Mouse (Mus musculus): ENCODE results near the gene Jazf1. TPM values are rescaled to one million over a fixed set of nuclear protein-coding genes. Genes with fewer than 3 reads are reported as not detected.

Jazf1 gene
- polyA plus RNA-seq, 1 experiment from 2014 or later: 24.9 TPM

DNA sequence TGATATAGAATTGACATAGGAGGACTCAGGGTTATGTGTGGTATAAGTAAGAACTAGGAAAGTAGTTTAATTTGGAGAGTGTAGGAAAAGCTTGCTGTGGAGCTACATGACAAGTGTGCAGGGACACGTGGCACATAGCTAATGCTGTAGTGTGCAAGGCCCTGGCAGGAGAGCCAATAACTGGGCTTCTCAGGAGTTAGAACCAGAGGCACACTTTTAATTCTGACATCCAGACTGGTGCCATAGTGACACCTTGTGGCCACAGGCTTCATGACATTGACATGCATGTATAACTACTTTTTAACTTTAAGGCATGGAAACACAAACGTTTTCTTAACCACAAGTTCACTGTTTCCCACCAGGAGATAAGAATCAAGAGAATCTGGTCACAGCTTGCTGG is 149.5 kb downstream of the Jazf1 start:
- H3K4me1 ChIP-seq (replicated peaks): no peaks in the 10 kb centered on the region
- H3K9me3 ChIP-seq: no peaks in the 10 kb centered on the region
- no peaks in the 10 kb centered on the region for H3K27me3 ChIP-seq
- no peak overlapping the region for H3K4me3 ChIP-seq (replicated peaks)
- ATAC-seq: peak; percentile 77; the same call in 1 of the 2 replicates
- H3K4me2 ChIP-seq (replicated peaks): no peak overlapping the region
- H3K9ac ChIP-seq (replicated peaks): no peak overlapping the region
- WGBS: 7% methylated on average over 2 of the region's 2 CpGs
- no peak overlapping the region for H3K27ac ChIP-seq
- no peaks in the 10 kb centered on the region for H3K36me3 ChIP-seq

DNA sequence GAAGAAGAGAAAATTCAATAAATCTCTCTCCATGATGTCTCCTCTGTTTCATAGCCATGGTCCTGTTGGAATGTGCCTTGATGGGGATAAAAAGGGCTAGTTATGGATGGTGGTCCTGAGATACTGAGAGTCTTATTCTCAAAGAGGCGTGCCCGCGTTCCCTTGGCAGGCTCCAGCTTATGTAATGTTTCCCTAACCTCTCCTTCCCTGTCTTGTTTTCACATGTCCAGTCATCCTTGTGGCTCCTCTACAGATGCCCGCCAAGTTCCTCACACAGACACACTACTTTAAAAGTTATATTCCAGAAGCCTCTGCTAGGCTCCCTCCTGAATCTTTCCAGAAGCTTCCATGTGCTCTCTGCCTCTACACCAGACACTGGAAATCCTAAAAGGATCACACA is 151.0 kb downstream of the Jazf1 start:
- WGBS: 93% methylated on average over 4 of the region's 4 CpGs
- Histone ChIP-seq H3K36me3 (no peaks in the 10 kb centered on the region), H3K4me1 (replicated peaks) (peaks cover 5% of the 10 kb centered on the region), H3K27me3 (no peaks in the 10 kb centered on the region), H3K9me3 (no peaks in the 10 kb centered on the region), H3K27ac (no peak overlapping the region), H3K4me3 (replicated peaks) (no peak overlapping the region), H3K4me2 (replicated peaks) (no peak overlapping the region), H3K9ac (replicated peaks) (no peak overlapping the region)
- no peak for ATAC-seq

DNA sequence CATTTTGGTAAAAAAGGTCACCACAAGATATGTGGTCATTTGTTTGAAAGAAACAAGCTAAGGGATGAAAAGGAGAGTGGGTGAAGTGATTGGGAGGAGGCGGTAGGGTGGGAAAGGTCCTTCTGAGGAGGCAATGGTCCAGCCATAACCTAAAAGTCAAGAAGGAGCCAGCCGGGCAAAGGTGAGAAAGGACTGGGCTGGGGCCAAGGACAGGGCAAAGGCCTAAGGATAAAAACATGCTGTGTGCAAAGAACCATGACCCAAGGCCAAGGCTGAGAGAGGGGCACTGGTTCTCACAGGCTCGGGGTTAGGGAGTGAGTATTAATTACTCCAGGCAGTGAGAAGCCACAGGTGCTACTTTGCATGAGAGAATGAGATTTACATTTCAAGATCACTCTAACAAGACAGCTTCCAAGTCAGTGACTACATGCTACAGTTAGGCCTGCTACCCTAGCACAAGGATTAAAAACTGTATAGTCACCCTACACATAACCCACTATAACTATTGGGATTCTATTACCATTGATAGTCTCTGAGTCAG is 151.5 kb downstream of the Jazf1 start:
- H3K27ac ChIP-seq: no peak overlapping the region
- WGBS: 77% methylated on average over 3 of the region's 3 CpGs
- no peak overlapping the region for H3K9ac ChIP-seq (replicated peaks)
- peaks cover 6% of the 10 kb centered on the region for H3K4me1 ChIP-seq (replicated peaks)
- no peak overlapping the region for H3K4me3 ChIP-seq (replicated peaks)
- no peaks in the 10 kb centered on the region for H3K27me3 ChIP-seq
- H3K36me3 ChIP-seq: no peaks in the 10 kb centered on the region
- no peak overlapping the region for H3K4me2 ChIP-seq (replicated peaks)
- no peaks in the 10 kb centered on the region for H3K9me3 ChIP-seq
- ATAC-seq: no peak

DNA sequence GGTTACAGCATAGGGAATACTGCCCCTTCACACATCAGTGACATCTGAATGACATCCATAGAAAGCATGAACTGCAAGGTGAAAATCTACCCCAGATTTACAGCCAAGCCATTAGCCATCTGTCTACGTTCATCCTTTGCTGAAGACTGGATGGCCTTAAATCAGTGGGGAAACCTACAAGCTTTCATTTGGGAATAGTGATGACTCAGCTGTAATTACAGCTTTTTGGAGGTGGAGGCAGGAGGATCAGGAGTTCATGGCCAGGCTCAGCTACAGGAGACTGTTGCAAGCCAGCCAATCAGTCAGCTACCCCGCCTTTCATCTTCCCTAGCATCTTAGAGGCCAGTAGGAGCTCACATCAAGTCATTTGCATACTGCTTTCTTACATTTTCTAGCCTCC is 153.5 kb downstream of the Jazf1 start:
- Histone ChIP-seq H3K4me3 (replicated peaks) (no peak overlapping the region), H3K36me3 (no peaks in the 10 kb centered on the region), H3K9ac (replicated peaks) (no peak overlapping the region), H3K4me1 (replicated peaks) (peaks cover 6% of the 10 kb centered on the region), H3K27me3 (no peaks in the 10 kb centered on the region), H3K4me2 (replicated peaks) (no peak overlapping the region), H3K9me3 (no peaks in the 10 kb centered on the region), H3K27ac (no peak overlapping the region)
- no peak for ATAC-seq
- WGBS: 83% methylated on average over 2 of the region's 2 CpGs

DNA sequence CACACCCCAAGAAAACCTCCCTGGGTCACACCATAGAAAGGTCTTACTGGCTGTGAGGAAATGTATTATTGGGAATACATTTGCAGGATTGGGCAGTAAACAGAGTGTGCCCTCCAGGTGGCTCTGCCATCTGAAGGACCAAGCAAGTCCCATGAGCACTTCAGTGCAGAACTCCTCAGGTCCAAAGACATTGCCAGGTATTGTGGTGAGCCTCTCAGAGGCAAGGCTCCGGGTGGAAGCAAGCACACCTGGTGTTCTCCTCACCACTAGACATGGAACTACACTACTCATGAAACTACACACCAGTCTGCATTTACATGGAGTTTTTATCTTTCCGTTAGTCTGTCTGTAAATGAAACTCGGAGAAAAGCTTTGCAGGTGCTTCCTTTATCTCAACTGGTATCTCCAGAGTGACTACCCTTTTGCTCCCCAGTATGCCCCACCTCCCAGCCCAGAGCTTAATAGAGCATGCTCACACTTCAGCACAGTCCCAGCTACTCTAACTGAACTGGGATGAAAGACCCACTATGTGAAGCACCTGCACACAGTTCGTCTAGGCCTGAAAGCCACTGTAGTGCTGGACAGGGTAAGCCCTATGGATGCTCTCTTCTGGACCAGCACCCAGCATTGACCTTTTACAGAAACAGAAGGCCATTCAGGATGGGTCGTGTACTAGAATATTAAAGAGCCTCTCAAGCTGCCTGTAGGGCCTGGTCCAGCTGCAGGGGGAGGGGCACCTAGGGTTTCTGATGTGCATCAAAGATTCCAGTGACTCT is 156.1 kb downstream of the Jazf1 start:
- Histone ChIP-seq H3K9me3 (no peaks in the 10 kb centered on the region), H3K4me1 (replicated peaks) (peaks cover 6% of the 10 kb centered on the region), H3K27ac (no peak overlapping the region), H3K9ac (replicated peaks) (no peak overlapping the region), H3K4me2 (replicated peaks) (no peak overlapping the region), H3K4me3 (replicated peaks) (no peak overlapping the region), H3K27me3 (no peaks in the 10 kb centered on the region), H3K36me3 (no peaks in the 10 kb centered on the region)
- ATAC-seq: 0 out of 2 replicates have a peak, but pooled peaks have one; percentile 20
- 78% methylated on average over 5 of the region's 5 CpGs for WGBS

DNA sequence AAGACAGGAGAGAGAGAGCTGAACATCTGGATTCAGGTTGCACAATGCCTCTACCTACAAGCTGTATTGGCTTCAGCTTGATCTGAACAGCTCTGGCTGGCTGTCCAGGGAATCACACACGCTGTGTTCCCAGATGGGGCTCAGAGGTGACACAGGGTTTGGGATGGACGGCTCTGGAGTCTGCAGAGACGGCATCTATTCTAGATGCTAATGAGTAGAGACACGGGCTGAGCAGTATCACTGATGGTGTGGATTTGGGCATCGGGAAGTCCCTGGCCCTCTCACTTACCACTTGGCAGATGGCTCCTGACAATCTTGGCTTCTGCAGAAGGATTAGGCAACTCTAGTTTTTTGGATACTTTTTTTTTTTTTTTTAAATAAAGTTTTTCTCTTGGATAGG is 161.6 kb downstream of the Jazf1 start:
- 0 out of 2 replicates have a peak, but pooled peaks cover 3% of the 10 kb centered on the region for H3K4me1 ChIP-seq (replicated peaks)
- no peak for ATAC-seq
- H3K4me3 ChIP-seq (replicated peaks): no peak overlapping the region
- no peak overlapping the region for H3K27ac ChIP-seq
- H3K9ac ChIP-seq (replicated peaks): no peak overlapping the region
- H3K4me2 ChIP-seq (replicated peaks): no peak overlapping the region
- H3K27me3 ChIP-seq: no peaks in the 10 kb centered on the region
- WGBS: 75% methylated on average over 5 of the region's 5 CpGs
- no peaks in the 10 kb centered on the region for H3K36me3 ChIP-seq
- H3K9me3 ChIP-seq: no peaks in the 10 kb centered on the region

DNA sequence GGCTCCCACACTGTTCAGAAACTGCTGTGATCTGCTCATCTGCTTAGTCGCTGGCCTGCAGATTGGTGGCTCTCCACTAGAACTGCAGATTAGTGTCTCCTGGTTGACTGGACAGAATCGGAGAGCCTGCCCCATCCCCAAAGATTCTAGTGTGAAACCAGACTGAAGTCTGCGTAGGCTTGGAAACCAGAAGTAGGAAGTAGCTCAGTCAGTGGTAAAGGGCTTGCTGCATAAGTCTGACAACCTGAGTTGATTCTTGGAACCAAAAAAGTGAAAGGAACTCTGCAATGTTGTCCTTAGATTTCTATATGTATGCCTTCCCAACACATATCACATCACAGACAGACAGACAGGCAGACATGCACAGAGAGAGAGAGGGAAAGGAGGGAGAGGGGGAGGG is 163.3 kb downstream of the Jazf1 start:
- no peak overlapping the region for H3K4me2 ChIP-seq (replicated peaks)
- H3K27me3 ChIP-seq: no peaks in the 10 kb centered on the region
- H3K9me3 ChIP-seq: no peaks in the 10 kb centered on the region
- no peak for ATAC-seq
- H3K4me1 ChIP-seq (replicated peaks): 0 out of 2 replicates have a peak, but pooled peaks cover 3% of the 10 kb centered on the region
- no peak overlapping the region for H3K27ac ChIP-seq
- whole genome bisulfite sequencing: 79% methylated on average over 3 of the region's 3 CpGs
- H3K4me3 ChIP-seq (replicated peaks): no peak overlapping the region
- H3K36me3 ChIP-seq: no peaks in the 10 kb centered on the region
- H3K9ac ChIP-seq (replicated peaks): no peak overlapping the region

DNA sequence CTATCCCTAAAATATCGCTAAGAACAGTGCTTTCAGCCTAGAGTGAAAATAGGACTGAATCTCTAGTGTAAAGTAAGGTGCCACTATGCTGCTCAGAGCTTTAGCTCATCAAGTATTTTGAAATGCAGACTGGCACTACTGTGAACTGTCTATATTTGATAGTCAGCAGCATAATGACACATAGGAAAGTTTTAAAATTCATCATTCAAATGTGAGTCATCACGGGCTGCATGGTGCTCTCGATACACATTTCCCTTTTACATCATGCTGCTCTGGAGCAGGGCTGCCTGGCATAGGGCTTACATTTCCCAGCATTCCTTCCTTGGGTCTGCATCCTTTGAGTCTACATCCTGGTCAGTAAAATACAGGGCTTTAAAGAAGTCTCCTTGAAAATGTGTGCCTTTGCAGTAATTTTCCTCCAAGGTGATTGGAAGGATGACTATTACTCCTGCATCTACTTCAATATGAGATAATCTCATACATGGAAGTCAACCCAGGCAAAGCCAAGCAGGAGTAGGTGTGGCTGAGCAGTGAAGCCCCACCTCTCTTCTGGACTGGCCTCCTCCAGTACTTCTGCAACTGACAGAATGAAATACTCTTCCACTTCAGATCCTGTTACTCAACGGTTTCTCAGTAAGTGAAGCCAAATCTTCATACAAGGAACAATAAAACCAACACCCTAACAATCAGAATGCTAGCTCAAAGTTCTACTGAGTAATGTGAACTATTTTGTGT is 165.0 kb downstream of the Jazf1 start:
- H3K4me3 ChIP-seq (replicated peaks): no peak overlapping the region
- ATAC-seq: no peak
- no peaks in the 10 kb centered on the region for H3K9me3 ChIP-seq
- H3K4me1 ChIP-seq (replicated peaks): 0 out of 2 replicates have a peak, but pooled peaks cover 3% of the 10 kb centered on the region
- H3K9ac ChIP-seq (replicated peaks): no peak overlapping the region
- no peaks in the 10 kb centered on the region for H3K27me3 ChIP-seq
- no peak overlapping the region for H3K27ac ChIP-seq
- no peak overlapping the region for H3K4me2 ChIP-seq (replicated peaks)
- H3K36me3 ChIP-seq: no peaks in the 10 kb centered on the region
- 83% methylated on average over 4 of the region's 4 CpGs for WGBS

DNA sequence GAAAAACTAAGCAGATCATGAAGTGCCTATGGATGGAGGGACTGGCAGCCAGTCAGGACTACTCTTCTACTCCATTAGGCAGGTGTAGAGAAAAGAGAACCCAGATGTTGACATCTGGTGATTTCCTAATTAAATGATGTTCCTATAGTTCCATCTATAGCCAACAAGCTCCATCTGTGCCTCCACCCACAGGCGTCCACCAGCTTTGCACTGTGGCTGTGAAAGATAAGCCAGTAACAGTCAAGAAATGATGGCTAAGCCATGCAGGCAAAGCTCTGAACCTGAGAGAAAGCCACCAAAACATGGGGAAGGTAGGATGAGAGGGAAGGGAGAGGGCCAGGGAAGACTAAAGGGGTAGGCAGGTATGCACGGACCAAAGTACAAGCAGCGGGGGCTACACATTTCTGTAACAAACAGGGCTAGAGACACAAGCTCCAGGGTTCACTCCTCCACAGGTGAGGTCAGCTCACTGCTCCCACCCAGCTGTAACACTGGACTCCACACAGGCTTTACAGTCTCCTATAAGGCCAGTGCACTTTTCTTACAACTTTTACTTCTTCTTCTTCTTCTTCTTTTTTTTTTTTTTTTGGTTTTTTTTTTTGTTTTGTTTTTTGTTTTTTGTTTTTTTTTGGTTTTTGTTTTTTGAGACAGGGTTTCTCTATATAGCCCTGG is 168.7 kb downstream of the Jazf1 start:
- Histone ChIP-seq H3K4me3 (replicated peaks) (no peak overlapping the region), H3K9ac (replicated peaks) (no peak overlapping the region), H3K9me3 (no peaks in the 10 kb centered on the region), H3K27ac (no peak overlapping the region), H3K4me2 (replicated peaks) (no peak overlapping the region), H3K36me3 (no peaks in the 10 kb centered on the region), H3K27me3 (no peaks in the 10 kb centered on the region; the same call in 1 of the 2 replicates), H3K4me1 (replicated peaks) (peaks cover 10% of the 10 kb centered on the region)
- WGBS: 90% methylated on average over 3 of the region's 3 CpGs
- no peak for ATAC-seq

DNA sequence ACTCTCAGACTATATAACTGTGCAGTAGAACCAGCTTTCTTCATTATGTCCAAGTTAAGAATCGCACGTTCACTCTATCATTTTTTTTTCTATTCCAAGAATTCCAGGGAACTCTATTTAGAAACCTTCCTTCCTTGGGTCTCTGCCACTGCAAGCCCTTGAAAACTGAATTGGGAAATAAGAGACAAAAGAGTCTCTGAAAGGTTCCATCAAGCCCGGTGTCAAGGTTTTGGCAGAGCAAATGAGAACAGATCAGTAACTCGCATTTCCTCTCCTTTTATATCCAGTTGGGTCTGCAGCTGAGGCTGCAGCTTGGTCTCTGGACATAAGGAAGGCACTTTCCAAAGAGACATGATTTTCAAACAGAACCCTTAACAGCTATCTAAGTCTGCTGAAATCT is 173.4 kb downstream of the Jazf1 start:
- H3K27ac ChIP-seq: peak overlapping the region; percentile 65
- peaks cover 4% of the 10 kb centered on the region; the same call in 1 of the 2 replicates for H3K27me3 ChIP-seq
- H3K9me3 ChIP-seq: no peaks in the 10 kb centered on the region
- ATAC-seq: no peak
- 59% methylated on average over 4 of the region's 4 CpGs for WGBS
- H3K9ac ChIP-seq (replicated peaks): no peak overlapping the region
- H3K36me3 ChIP-seq: no peaks in the 10 kb centered on the region
- H3K4me3 ChIP-seq (replicated peaks): no peak overlapping the region
- H3K4me1 ChIP-seq (replicated peaks): peaks cover 30% of the 10 kb centered on the region
- H3K4me2 ChIP-seq (replicated peaks): no peak overlapping the region

DNA sequence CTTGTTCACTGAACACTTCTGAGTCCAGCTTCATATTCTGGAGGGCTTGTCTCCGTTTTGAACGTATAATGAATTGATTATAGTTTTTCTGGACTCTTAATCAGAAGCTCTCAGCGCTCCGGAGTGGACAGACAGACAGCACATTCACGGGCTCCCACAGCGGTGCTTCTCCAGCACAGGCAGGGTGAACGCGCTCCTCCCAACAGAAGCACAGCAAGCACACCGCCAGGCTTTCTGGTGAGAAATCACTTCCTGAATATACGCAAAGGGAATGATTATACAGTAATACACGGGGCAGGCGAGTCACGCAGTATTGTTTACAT is 174.0 kb downstream of the Jazf1 start:
- ATAC-seq: peak; percentile 71
- WGBS: 22% methylated on average over 13 of the region's 13 CpGs
- peak overlapping the region; percentile 65 for H3K27ac ChIP-seq
- H3K36me3 ChIP-seq: no peaks in the 10 kb centered on the region
- H3K9me3 ChIP-seq: no peaks in the 10 kb centered on the region
- H3K4me2 ChIP-seq (replicated peaks): peak overlapping the region; percentile 35
- H3K4me1 ChIP-seq (replicated peaks): peaks cover 30% of the 10 kb centered on the region
- peaks cover 4% of the 10 kb centered on the region; the same call in 1 of the 2 replicates for H3K27me3 ChIP-seq
- H3K9ac ChIP-seq (replicated peaks): no peak overlapping the region
- H3K4me3 ChIP-seq (replicated peaks): no peak overlapping the region
